Mouse (Mus musculus): Measurements from ENCODE around the gene BC024978.

GRCm38 (mm10) chr7:27159256-27159655 lies 36.3 kb upstream of the BC024978 start:
- TF ChIP-seq CTCF (IDR thresholded peaks at IDR 0.05) (no peak), EP300 (IDR thresholded peaks at IDR 0.05) (no peak)

Data from lung, postnatal 0 days (tissue).